Mouse (Mus musculus): ENCODE measurements around the gene Cycs.

Gene Cycs

DNA sequence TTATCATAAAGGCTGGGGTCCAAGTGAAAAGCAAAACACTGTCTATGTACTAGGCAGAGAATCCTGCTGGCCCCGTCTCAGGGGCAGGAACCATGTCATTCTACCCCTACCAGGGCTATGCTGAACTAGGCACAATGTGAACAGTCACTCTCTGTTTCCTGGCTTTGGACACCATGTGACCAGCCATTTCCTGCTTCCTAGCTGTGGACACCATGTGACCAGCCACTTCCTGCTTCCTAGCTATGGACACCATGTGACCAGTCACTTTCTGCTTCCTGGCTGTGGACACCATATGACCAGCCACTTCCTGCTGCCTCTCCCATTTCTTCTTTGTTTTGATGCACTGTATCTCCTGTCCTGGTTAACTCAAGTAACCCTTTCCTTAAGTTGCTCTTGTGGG lies 23.8 kb downstream of the Cycs start:
- no peak for DNase-seq

DNA sequence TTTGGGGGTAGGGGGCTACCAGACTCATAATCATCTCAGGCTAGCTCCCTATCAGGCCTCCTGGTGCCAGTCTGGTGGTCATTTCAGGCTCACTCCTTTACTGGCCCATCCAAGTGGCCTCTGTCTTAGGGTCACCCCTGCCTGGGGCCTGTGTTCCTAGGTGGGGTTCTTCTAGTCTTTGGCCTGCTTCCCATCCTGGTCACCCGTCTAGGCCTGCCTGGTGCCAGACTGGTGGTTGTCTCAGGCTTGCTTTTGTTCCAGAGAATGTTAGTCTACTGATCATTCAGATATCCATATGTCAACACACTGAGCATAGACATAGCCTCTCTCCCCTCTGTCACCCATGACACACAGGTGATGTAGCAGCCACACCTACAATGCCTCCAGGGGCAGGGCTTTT lies 26.7 kb downstream of the Cycs start:
- DNase-seq: no peak

DNA sequence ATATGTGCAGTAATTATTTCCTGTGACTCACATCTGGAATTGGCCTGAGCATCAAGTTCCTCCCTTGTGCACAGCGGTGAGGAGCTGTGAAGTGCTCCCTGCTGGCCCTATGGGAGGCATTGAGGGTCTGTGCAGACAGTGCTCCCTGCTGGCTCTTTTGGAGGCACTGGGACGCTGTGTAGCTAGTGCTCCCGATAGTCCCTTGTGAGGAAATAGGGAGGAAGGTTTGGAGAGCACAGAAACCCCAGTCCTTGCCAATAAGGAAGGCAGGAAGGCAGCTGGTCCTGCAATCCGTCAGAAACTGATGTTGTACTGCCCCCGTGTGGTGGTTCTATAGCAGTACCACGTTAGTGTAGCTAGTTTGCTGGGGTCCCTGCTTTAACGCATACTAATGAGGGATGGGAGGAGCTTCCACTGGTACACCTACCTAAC lies 29.9 kb downstream of the Cycs start:
- peak; percentile 67 for DNase-seq

DNA sequence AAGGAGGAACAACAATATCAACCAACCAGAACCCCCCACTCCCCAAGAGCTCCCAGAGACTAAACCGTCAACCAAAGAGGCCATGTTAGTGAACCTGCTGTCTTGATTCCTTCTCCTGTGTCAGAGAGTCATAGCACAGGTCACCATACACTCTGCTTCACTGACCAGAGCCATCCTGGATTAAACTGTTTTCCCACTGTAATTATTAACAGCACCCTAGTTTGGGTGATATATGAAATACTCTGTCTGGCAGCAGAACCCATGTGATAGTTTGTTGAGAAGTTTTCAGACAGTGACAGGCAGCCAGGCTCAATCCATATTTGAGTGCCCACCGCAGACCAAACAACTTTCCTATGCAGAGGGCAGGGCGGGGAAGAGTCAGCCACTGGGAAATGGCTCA lies 31.0 kb downstream of the Cycs start:
- no peak for DNase-seq

DNA sequence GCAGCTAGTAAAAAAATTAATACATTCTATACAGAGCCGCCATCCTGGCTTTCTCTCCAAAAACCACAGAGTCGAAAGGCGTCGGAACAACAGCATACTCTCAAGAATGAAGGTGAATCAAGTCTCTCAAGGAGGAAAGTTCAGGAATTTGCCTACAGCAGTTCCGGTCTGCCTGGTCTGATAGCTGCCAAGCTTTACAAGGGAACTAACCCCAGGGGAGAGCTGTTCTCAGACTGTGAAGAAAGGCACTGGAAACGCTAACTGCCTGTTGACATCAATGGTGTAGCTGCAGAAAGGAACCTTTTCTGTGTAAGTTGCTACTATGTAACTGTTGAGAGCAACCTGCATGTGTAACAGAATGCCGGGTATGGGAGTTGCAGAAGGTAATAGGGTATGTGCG lies 34.4 kb downstream of the Cycs start:
- DNase-seq: no peak

DNA sequence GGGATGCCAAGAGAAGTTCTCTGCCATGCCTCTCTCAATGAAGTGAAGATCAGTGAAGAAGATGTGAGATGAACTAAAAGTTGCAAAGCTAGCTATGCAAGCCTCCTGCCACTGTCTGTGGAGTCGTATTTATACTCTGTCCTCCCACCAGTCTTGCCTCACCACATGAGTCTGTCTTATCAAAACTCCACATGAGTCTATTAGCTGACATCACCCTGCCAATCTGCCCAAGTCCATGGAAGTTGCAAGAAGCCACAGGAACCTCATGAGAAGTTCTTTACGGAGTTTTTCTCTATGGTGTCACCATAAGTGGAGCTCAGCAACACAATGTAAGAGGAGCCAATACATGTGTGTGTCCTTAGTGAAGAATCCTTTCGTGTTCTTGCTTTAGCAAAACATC lies 35.3 kb downstream of the Cycs start:
- DNase-seq: no peak

DNA sequence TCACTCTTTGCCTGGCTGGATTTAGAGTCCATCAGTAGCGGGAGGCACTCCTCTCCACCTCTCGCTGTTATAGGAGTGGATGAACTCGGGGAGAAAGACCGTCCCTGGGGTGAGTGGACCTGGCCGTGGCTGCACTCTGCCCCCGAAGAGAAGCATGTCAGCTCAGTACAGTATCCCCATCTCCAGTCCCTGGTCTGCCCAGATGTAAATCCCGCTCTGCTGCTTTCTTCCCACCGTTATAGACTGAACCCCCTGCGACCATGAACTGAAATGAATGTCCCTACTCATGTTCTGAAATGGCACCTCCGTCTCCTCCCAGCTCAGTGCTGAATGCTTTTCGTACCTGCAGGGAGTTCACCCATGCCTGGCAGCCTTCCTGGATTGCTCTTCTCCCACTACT lies 37.1 kb downstream of the Cycs start:
- DNase-seq: no peak

DNA sequence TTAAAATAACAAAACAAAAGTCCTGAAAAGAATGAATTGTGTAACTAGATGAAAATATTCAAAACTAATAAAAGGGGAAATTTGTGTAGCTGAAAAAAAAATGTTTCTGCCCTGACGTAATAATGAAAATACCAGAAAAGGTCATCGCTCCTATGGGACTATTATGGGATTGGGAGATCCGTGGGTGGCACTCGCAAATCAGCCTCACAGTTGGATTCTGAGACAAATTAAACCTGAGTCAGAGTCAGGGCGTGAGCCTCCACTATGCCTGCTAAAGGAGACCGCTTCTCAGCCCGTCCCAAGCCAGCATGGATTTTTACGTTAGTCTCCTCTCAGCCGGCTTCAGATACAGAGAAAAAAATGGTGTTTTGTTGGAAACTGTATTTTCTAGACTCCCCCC lies 38.9 kb downstream of the Cycs start:
- no peak for DNase-seq

DNA sequence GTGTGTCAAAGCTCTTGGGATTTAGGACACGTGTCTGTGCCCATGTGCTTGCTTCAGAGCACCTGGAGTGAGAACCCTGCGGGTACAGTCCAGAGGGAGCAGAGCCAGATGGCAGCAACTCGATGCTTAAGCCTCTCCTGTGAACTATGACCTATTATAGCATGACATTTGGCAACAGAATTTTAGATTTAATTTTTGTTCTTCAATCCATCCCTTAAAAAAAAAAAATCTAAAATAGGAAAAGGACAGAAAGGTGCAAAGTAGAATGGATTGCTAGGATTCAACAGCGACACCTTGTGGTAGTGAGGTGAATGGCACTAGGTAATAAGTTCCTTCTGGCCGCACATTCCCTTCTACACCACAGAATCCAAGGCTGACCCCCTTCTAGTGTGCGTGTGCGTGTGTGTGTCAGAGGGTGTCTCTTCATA lies 39.7 kb downstream of the Cycs start:
- DNase-seq: peak; percentile 53

DNA sequence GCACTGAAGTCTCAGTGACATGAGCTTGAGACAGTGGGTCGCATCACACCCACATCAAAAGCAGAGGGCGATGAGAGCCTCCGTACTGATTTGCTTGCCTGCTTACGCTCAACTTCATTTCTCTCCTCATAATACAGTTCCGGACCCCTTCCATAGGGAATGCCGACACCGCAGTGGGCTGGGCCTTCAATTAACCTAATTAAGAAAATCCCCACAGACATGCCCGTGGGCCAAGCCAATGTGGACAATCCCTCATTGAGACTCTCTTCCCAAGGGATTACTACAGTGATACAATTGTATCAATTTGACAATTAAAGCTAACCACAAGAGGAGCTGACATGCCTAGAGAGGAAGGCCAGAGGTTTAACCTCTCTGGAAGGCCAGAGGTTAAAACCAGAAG lies 40.5 kb downstream of the Cycs start:
- DNase-seq: no peak

DNA sequence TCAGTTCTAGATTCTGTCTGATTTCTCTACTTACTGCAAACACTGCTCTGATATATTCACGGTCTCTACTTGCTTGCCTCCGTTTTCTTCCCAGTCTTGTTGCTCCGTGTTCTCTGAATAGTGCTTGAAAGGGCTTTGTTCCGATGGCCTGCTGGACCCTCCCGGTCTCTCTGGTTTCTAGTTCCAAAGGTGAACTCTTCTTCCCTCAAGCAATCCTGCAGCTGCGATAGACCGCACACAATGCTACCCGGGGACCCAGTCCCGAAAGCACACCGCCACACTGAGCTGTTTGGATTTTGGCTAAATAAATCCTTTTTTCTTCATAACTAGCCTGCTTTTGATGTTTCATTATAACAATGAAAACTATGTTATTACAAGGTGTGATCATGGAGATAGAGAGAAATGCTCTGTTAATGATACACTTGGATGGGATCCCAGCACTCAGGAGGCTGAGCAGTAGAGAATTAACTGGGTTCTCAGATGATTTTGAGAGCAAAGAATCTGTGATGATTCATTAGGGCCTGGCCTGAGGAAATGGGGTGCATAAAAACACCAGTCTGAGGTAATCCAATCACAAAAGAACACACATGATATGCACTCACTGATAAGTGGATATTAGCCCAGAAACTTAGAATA lies 42.0 kb downstream of the Cycs start:
- no peak for DNase-seq

DNA sequence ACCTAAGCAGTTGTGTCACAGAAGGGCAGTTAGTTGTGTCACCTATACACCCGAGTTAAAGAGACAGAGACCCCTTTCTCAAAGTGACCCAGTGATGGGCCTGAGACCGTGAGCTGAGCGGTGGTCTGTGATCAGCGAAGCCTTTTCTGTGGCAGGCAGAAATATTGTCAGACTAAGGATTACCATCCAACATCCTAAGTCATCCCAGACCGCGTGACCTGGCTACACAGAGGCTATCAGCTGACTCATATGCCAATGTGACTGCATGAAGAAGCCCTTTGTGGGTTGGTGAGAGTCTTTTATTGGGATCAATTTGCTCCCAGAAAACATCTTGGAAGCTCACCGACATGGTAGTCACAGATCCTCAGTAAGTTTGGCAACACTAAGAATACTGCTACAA lies 43.6 kb downstream of the Cycs start:
- DNase-seq: no peak

DNA sequence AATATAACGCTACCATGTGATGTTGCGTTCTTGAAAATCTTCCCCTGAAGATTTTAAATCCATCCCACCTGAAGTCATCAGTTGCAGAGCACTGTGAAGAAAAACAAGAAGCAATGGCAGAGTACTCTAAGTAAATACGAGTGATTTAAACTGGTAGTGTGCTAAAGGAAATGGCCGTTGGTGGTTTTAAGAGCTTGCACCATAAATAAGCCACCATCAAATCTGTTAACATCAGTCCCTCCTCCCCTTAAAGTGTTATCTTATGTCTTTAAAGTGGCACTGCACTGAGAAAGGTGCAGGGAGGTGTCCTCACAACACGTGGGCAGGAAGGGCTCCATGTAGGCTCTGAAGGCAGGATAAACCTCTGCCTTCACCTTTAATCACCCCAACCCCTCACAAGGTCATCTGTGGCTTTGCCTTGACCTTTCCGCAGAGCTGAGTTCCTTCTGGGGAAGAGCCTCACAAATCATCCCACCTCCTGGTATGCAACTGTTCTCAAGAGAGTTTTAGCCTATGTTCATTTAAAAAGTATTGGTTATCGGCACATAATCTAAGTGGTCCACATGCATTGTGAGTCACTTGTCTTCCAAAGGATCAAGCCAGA lies 44.7 kb downstream of the Cycs start:
- no peak for DNase-seq

DNA sequence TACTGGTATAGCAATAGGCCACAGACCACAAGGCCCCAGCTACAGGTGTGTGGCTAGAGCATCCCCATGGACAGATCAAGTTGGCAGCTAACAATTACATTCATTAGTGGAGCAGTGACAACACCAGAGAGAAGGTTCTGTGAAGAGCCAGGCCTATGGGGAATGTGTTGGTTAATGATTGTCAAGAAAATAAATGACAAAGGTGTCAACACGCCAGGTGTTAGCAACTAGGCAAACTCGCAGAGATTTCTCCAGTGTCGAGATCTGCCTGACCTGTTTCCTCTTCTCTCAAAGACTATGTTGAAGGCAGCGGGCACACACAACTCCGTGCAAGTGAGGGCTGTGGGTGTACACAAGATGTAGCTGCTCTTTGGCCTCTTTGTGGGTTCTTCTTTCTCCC lies 46.2 kb downstream of the Cycs start:
- no peak for DNase-seq

DNA sequence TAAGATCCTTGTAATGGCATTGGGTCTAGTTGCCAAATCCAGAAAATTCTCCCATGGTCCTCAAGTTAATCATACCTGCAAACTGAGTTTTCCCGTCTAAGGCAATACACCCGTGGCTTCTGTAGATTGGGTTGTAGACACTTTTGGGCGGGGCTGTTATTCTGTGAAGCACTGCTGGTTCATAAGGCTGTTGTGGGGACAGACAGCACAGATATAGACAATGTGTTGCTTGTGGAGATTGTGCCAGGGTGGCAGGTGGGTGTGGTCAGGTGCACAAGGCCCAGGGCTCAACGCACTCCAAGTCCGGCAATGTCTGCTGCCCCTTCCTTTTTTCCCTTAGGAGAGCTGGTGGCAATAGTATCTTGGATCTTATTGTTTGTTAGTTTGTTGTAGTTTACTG lies 48.0 kb downstream of the Cycs start:
- no peak for DNase-seq
